Mouse (Mus musculus) heart, postnatal 0 days (tissue): ENCODE measurements around the gene Dnaaf5. TPM values are rescaled to one million over a fixed set of nuclear protein-coding genes. Genes with fewer than 3 reads are reported as not detected.

Experiments
- ATAC-seq: fragments of 200-750 bp; cut with Nextera tagmentation; 2 replicates; pipeline ENCODE4 v1.8.0; 2017; ENCODE audit warnings: low read depth, moderate number of reproducible peaks, moderate library complexity; ENCODE audit not compliant: insufficient read depth
- DNase-seq: peaks from one replicate; pipeline ENCODE4 v3.0.0-alpha.2; 2016; ENCODE audit warnings: low spot score
- H3K27ac ChIP-seq: fragments of 300-500 bp; sonication (generic); 2 replicates; pipeline ENCODE4 v1.5.1; 2014; ENCODE audit warnings: low read depth, mild to moderate bottlenecking
- H3K27me3 ChIP-seq: fragments of 300-500 bp; sonication (generic); 2 replicates; pipeline ENCODE4 v1.6.1; 2014; ENCODE audit warnings: low read length, mixed read lengths; ENCODE audit not compliant: control insufficient read depth, insufficient read depth
- H3K36me3 ChIP-seq: fragments of 300-500 bp; sonication (generic); replicated peaks from 2 replicates; pipeline ENCODE4 v1.6.1; 2014; ENCODE audit warnings: low read length, mixed read lengths; ENCODE audit not compliant: control insufficient read depth, insufficient read depth
- H3K4me1 ChIP-seq: fragments of 300-500 bp; sonication (generic); 2 replicates; pipeline ENCODE4 v1.6.1; 2014; ENCODE audit warnings: antibody characterized with exemption; ENCODE audit not compliant: control insufficient read depth, insufficient read depth
- H3K4me2 ChIP-seq: fragments of 300-500 bp; sonication (generic); 2 replicates; pipeline ENCODE4 v1.6.1; 2014; ENCODE audit warnings: low read depth, mild to moderate bottlenecking, low read length, moderate library complexity
- H3K4me3 ChIP-seq: fragments of 300-500 bp; sonication (generic); 2 replicates; pipeline ENCODE4 v1.5.1; 2014; ENCODE audit warnings: low read depth, low read length
- H3K9ac ChIP-seq: fragments of 300-500 bp; sonication (generic); replicated peaks from 2 replicates; pipeline ENCODE4 v1.6.1; 2014; ENCODE audit warnings: low read depth, low read length, mixed read lengths
- H3K9me3 ChIP-seq: fragments of 300-500 bp; sonication (generic); replicated peaks from 2 replicates; pipeline ENCODE4 v1.6.1; 2016; ENCODE audit warnings: low read length; ENCODE audit not compliant: control insufficient read depth
- CTCF ChIP-seq: IDR thresholded peaks from 2 replicates; pipeline ENCODE4 v1.5.1; 2016; ENCODE audit warnings: antibody characterized with exemption, control low read depth, low read depth
- EP300 ChIP-seq: IDR thresholded peaks from 2 replicates; pipeline ENCODE4 v1.6.1; 2016; ENCODE audit warnings: antibody characterized with exemption, low read depth
- WGBS: fragments of 180-500 bp; shearing (Covaris S2); extraction: QIAGEN DNeasy Blood & Tissue Kit; methylation state at CpG from one replicate; pipeline ENCODE4 v1.1.7; 2014; 5-methylcytosine and 5-hydroxymethylcytosine counted together
- polyA plus RNA-seq: library from polyadenylated mRNA; unstranded; fragments of >200 nt; fragmentation: Nextera tagmentation; extraction: Ambion mirVana; gene quantifications from 2 replicates; pipeline ENCODE4 v1.2.1, GENCODE M21; 2015
- total RNA-seq: library from RNA; depleted of rRNA; stranded (reverse); fragments of >200 nt; gene quantifications from 2 replicates; pipeline ENCODE4 v1.2.3, GENCODE M21; 2014; ENCODE audit warnings: low replicate concordance

Gene Dnaaf5
- total and polyA plus RNA-seq, 2 experiments from 2014 or later, result 2.3 to 23.0 TPM

- no peak for DNase-seq
- no peak for ATAC-seq
- WGBS, result 45% methylated on average over 2 of the region's 2 CpGs
- H3K9ac ChIP-seq, result peak overlapping the region; percentile 49
- no peaks in the 10 kb centered on the region for H3K36me3 ChIP-seq
- TF ChIP-seq CTCF (no peak), EP300 (0 out of 2 replicates have a peak, but pooled peaks have one; percentile 6)
- H3K9me3 ChIP-seq, result no peaks in the 10 kb centered on the region
- H3K4me2 ChIP-seq, result peak overlapping the region; percentile 99
- peaks cover 20% of the 10 kb centered on the region for H3K4me1 ChIP-seq
- H3K27ac ChIP-seq, result peak overlapping the region; percentile 82
- H3K4me3 ChIP-seq, result peak overlapping the region; percentile 89
- H3K27me3 ChIP-seq, result no peaks in the 10 kb centered on the region
Measured at GRCm38 (mm10) chr5:139199636-139199994, 49.6 kb downstream of the Dnaaf5 start.

DNA sequence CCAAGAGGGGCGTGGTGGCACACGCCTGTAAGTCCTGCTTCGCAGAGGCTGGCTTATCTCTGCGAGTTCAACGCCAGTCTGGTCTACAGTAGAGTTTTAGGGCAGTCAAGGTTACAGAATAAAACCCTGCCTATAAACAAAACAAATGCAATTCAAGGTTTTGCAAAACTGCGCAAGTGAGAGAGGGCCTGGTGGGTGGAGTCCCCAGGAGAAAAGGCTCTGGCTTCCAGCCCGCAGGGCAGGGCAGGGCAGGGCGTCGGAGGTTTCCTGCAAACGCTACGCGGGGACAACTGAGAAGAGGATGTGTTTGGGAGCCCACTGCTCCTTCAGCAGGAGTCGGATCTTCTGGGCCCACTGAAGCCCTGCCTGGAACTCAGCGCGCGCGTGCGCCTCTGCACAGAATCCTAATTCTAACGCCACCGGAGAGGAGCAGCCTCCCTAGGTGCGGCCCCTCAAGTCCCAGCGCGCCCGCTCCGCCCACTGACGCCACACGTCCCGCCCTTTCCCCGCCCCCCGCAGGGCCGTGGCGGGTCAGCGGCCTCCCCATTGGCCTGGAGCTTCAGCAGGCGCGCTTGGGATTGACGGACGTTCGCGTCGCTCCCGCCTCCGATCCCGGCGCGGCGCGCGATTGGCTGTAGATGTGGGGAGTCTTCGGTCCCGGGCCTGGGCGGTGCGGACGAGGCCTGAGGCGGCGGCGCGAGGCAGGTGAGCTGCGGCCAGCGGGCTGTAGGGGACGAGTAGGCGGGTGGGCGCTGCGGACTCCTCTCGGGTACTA, 50.2 kb downstream of the Dnaaf5 start, which contains the start of gene Sun1:
Gene Sun1 (plus strand): TSS at position 643 of the 775 bp plus-strand sequence.
- no peaks in the 10 kb centered on the region for H3K27me3 ChIP-seq

DNA sequence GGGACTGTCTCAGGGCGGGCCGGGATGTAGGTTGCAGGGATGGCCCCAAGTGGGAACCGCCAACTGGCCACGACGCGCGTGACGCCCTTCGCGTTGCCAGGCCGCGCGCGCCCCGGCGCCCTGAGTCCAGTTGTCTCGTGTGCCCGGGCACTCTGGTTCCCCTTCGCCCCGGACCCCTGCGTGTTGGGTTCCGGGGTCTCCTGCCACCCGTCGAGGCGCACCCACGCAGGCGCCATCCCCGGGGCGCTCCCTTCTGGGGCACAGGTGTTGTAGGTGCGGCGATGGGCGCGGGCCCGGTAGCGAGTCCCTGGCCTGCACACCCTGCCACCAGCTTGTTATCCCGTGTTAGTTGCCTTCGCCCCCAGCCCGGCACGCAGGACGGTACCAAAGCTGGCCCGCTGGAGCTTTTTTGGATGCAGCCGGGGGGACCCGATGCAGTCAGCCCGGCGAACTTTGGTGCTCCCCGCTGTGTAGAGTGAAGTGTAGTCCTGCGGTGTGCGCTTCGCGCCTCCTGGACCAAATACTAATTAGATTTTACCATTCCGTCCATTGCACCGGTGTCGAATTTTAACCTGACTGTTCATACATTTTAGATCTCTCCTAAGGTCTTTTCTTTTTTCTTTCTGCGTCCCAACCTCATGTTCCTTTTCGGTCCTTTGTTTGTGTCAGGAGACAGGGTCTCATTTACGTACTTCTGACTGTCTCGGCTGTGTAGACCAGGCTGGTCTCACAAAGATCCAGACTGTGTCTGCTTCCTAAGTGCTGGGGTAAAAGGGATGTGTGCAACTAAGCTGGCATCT, 50.9 kb downstream of the Dnaaf5 start:
- ATAC-seq (peak; percentile 26), DNase-seq (no peak)
- Histone ChIP-seq H3K4me3 (peak overlapping the region; percentile 89), H3K9me3 (no peaks in the 10 kb centered on the region), H3K27ac (peak overlapping the region; percentile 82), H3K4me2 (peak overlapping the region; percentile 99), H3K9ac (peak overlapping the region; percentile 77), H3K36me3 (no peaks in the 10 kb centered on the region), H3K27me3 (no peaks in the 10 kb centered on the region), H3K4me1 (peaks cover 20% of the 10 kb centered on the region)
- 1% methylated on average over 51 of the region's 57 CpGs for WGBS
- TF ChIP-seq EP300 (no peak), CTCF (no peak)

More for the DNA sequence above, 50.2 kb downstream of the Dnaaf5 start, which contains the start of gene Sun1:
- peak; percentile 98 for DNase-seq
- under 1% methylated on average over 61 of the region's 64 CpGs for WGBS
- Histone ChIP-seq H3K9me3 (no peaks in the 10 kb centered on the region), H3K9ac (peak within 1 kb of the TSS; percentile 77), H3K4me3 (peak within 1 kb of the TSS; percentile 89), H3K27ac (peak within 1 kb of the TSS; percentile 82), H3K36me3 (no peaks in the 10 kb centered on the region), H3K4me2 (peak within 1 kb of the TSS; percentile 99), H3K4me1 (peaks cover 20% of the 10 kb centered on the region)
- ATAC-seq, result peak; percentile 98
- no peak for TF ChIP-seq CTCF
- peak; percentile 8; the same call in 1 of the 2 replicates for TF ChIP-seq EP300

DNA sequence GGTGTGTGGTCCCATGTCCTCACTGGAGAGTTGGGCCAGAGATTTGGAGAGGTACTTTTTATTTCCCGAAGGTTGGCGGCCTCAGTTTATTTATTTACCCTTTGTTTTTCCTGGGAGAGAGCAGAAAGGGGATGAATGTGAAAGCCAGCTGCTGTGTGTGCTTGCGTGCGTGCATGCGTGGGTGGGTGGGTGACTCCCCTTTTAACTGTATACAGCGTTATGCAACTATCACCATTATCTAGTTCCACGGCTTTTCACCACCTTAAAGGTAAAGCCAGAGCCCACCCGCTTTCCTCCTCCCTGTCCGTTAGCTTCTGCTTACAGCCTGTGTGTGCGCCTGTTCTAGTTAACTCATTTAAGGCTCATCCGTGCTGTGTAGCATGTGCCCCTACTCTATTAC, 52.1 kb downstream of the Dnaaf5 start:
- ATAC-seq, result no peak
- Histone ChIP-seq H3K4me3 (no peak overlapping the region), H3K4me1 (peaks cover 15% of the 10 kb centered on the region), H3K4me2 (no peak overlapping the region), H3K9ac (no peak overlapping the region), H3K9me3 (no peaks in the 10 kb centered on the region), H3K27ac (no peak overlapping the region), H3K27me3 (no peaks in the 10 kb centered on the region), H3K36me3 (no peaks in the 10 kb centered on the region)
- TF ChIP-seq EP300 (no peak), CTCF (no peak)
- no peak for DNase-seq
- 86% methylated on average over 11 of the region's 11 CpGs for WGBS

GRCm38 (mm10) chr5:139203312-139203711, 53.3 kb downstream of the Dnaaf5 start:
- no peaks in the 10 kb centered on the region for H3K36me3 ChIP-seq
- no peak for TF ChIP-seq EP300
- no peak for TF ChIP-seq CTCF
- no peak overlapping the region for H3K9ac ChIP-seq
- H3K4me3 ChIP-seq, result no peak overlapping the region
- H3K4me1 ChIP-seq, result peaks cover 12% of the 10 kb centered on the region
- no peaks in the 10 kb centered on the region for H3K9me3 ChIP-seq
- no peak for ATAC-seq
- H3K27me3 ChIP-seq, result no peaks in the 10 kb centered on the region
- H3K4me2 ChIP-seq, result no peak overlapping the region
- 71% methylated on average over 5 of the region's 5 CpGs for WGBS
- H3K27ac ChIP-seq, result no peak overlapping the region
- DNase-seq, result no peak
